Mouse (Mus musculus) G1E (cell line): ENCODE data around the gene Lat.
"Not testable (repeated sequence)": the region's sequence is repeated elsewhere in the genome, so short reads cannot be mapped to it uniquely, and the experiment has no call there.

Source experiments
- CTCF ChIP-seq: IDR thresholded peaks from 2 replicates; pipeline ENCODE4 v1.5.1; 2012; ENCODE audit warnings: low read depth, low read length, inconsistent platforms, mixed read lengths
- GATA1 ChIP-seq: IDR thresholded peaks from 2 replicates; pipeline ENCODE4 v1.6.1; 2012; ENCODE audit warnings: borderline replicate concordance, low read length, inconsistent platforms, mixed read lengths
- GATA2 ChIP-seq: IDR thresholded peaks from 2 replicates; pipeline ENCODE4 v1.6.1; 2012; ENCODE audit warnings: low read depth, low read length, inconsistent platforms, borderline replicate concordance
- POLR2AphosphoS5 ChIP-seq: IDR thresholded peaks from 2 replicates; pipeline ENCODE4 v1.6.1; 2012; ENCODE audit warnings: low read depth, low read length, inconsistent platforms; ENCODE audit not compliant: insufficient replicate concordance

DNA sequence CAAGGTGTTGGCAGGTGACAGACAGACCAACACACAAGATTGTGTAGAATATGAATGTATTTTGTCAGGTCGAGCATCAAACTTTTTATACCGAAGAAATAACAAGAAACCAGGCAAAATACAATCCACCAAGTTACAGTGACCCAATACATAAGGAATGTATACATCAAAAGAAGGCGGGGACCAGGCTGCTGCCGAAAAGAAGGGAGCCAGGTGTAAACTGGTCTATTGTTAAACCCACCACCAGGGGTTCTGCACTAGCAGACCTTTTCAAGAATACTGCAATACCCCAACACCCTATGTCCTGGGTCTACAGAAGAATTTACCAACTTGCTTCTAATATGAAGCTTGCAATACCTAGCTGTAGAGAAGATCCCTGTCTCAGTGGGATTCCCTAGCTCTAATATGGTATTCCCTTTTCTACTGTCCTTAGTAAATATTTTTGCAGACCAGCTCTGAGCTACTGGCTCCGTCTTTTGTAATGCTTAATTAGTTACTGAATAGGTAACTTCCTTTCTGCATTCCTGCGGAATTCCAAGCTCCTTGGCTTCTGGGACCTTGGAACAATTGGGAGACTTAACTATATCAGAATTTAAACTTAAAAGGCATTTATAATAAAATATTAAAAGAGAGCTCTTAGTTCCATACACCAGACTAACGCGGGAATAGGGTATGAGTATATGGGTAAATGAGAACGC lies 43.6 kb downstream of the Lat start:
- not testable (repeated sequence) for TF ChIP-seq CTCF, GATA2, POLR2AphosphoS5, GATA1
